Mouse (Mus musculus) left cerebral cortex, adult 8-10 months (tissue): ENCODE data around the gene Chst11. TPM values are rescaled to one million over a fixed set of nuclear protein-coding genes. Genes with fewer than 3 reads are reported as not detected.

Experiments used
- DNase-seq, 2 experiments: peaks; one replicate each; pipeline ENCODE4 v3.0.0; 2022; ENCODE audit warnings: low spot score in 2 of 2
- total RNA-seq, 4 experiments: library from RNA; stranded (reverse); gene quantifications; 2 replicates each; pipeline ENCODE4 v1.2.4; 2022

Gene Chst11
- total RNA-seq, 4 experiments from 2014 or later = 33.0 to 38.0 (median 33.5) TPM

DNA sequence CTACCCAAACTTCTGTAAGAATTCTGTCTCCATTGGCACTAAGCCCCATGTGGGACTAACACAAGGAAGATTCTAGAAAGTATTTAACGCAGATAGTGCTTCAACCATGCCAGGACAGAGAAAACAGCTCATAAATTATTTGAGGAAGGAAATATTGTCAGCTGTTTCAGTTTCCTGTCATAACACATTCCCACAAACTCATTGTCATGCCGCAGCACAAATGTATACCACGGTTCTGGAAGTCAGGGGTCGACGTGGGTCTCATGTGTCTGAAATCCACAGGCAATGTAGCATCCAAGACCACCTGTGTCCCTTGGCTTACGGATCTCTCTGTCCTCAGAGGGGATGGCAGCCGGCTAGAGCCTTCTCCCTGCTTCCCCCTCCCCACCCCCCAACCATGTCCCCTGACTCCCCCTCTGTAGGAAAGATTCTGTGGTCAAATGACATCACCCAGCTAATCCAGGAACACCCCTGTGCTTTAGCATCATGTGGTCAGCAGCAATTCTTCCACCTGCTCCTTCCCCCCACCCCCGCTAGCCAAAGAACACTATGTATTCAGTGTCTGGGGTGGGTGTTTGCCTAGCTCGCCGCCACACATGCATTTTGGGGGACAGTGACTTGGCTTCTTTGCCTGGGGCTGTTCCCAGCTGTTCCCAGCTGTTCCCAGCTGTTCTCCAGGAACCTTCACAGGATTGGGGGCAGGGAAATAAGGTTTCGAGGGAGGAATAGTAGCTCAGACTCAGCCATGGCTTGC lies 183.2 kb downstream of the Chst11 start:
- DNase-seq = no peak

DNA sequence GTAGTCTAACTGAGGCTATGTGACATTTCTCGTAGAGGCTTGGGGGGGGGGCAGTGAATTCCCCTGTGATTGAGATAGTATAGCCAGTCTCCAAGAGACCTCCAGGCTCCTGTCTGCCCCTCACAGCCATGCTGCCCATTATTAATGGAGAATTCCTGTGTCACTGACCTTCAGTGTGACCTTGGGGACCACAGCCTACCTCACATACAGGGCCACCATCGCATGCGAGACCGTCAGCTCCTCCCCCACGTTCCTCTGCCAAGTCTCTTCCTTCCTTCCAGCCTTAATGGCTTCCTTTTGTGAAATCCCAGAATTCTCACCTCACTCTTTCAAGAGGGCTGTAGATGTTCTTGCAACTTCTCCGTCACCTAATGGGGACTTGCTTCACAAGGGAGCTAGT lies 184.3 kb downstream of the Chst11 start:
- DNase-seq = no peak

DNA sequence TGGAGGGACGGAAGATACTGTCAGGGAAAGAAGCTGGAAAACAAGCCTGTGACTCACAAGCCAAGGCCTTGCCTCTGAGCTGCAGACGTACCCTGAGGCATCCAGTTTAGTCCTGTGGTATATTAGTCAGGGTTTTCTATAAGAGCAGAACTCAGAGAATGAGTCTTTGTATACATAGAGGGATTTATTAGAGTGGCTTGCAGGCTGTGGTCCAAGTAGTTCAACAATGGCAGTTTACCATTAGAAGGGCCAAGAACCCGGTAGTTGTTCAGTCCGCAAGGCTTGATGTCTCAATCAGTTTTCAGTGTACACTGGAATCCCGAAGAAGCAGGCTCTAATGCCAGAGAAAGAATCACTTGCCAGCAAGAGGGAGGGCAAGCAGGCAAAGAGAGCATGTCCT lies 192.9 kb downstream of the Chst11 start:
- DNase-seq = no peak

DNA sequence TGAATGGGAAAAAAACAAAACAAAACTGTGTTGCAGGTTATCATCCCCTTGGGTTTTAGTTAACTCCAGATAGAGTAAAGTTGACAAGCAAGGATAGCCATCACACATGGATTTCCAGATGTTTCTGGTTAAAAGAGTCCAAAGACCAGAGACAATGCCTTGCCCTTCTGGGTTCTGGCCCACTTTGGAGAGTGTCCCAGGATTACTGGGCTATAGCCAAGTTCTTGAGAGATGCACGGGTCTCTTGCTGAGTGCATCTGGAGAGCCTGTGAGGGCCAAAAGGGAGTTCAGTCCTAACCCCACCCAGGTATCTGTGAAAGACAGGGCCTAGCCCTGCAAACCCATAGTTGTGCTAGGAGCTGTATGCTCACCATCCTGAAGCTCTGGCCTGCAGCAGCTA lies 193.4 kb downstream of the Chst11 start:
- no peak for DNase-seq

DNA sequence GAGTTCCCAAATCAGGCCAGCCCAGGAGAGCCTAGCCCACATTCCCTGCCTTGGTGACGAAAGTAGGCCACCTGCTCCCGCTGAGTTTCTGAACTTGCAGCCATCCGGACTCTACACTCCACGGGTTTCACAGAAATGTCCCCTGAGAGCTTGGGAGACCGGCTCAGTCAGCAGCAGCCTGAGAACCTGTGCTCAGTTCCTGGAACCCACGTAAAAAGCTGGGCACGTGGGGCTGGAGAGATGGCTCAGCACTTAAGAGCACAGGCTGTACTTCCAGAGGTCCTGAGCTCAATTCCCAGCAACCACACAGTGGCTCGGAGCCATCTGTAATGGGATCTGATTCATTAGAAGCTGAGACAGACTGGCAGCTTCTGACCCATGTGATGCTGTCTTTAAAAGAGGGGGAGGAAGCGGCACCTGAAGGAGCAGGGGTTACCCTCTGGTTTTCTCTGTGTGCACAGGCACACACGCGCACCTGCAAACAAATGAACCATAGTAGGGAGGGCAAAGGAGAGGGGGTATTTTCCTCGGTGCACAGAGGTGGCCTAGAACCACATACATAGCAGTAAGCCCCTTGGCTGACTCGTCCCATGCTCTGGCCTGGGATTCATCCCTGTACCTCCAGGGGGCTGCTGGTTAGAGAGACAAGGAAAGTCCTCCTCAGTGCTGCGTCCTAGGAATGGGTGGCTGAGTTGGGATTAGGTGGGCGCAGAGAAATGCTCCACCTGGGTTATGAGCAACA lies 196.7 kb downstream of the Chst11 start:
- DNase-seq = no peak

DNA sequence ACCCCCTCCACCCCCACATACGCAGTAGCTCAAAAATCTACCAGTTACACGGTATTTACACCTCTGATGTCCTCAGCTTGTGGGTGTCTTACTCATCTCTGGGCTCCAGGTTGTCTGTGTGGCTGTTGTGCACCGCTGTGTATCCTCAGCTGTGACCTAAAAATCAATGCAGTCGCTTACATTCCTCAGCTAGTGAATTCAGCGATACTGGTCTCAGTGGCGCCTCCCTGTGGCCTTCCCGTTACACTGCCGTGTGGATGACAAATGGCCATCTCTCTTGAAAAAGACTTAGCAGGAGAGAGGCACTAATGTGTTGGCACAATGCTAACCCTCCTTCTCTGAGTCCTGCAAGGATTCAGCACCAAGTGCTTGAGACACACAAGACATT lies 197.3 kb downstream of the Chst11 start:
- peak; percentile 56 to 59 for DNase-seq

DNA sequence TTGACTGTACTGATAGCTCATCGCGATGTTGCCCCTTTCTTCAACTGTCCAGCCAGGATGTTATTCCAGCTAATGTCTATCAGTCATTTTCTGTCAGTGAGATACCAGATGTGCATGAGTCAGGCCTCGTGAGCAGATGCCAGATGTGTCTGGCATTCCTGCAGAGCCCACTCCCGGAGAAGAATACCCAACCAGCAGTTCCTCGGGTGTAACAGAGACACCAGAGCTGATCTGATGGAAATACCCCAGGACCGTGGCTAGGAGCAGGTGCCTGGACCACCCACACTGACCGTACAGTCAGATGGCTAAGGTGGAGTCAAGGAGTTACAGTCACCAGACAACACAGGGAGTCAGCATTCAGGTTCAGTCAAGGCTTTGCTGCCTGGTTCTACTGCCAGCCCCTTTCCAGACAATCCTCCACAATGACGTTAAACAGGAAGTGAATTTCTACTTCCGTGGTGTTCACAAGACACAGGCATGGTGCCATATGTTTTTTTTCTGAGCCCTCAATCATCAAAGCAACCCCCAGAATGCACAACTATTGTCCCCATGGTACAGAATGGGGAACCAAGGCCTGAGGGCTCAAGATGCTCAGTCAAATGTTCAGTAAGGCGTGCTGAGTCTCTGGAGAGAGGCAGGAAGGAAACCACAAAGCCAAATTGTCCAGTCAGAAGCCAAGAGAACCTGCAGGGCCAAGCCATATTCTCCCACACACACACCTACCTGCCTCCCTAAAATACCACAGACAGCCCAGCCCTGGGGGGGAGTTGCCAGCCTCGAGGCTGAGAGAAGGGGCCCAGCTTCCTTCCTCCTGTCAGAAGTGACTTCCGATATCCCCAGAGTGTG lies 198.6 kb downstream of the Chst11 start:
- no peak for DNase-seq

DNA sequence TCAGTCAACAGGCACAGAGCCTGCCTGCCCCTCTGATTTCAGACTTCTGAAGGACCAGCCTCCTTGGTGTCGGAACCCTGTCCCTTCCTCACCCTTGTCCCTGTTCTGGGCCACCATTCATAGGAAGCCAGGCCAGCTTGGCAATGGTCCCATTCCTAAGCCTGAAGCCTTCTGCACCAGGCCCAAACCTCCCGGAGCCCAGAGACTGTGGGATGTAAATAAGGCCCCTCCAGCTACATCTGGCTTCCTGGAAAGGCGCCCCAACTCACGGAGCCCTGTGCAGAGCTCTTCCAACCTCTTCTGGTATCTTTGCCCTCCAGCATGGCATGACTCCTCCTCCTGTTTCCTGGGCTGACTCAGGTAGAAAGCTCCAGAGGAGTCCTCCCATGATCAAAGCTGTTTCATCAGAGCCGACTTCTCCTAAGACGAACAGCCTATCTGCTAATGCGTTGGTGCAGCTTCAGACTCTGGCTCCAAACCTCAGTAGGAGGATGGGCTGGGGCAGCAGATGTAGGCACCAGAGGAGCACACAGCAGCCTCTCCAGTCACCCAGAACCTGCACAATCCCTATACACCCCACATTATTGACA lies 199.3 kb downstream of the Chst11 start:
- no peak for DNase-seq

DNA sequence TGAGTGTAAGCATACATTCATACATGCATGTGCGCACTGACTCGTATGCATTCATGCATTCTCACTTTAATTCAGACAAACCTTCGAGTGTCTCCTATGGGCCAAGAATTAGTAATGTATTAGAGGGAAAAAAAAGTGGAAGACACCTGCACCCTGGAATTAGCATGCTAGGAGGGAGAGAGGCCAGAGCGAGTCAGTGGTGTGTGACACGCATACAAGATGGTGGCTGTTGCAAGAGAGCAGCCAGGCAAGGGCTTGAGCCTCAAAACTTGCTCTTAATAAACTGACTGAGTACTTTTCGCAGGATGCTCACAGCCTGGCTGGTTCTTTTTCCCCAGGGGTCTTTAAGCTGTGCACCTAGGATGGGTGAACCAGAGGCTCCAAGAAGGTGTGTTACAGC lies 199.8 kb downstream of the Chst11 start:
- no peak for DNase-seq

DNA sequence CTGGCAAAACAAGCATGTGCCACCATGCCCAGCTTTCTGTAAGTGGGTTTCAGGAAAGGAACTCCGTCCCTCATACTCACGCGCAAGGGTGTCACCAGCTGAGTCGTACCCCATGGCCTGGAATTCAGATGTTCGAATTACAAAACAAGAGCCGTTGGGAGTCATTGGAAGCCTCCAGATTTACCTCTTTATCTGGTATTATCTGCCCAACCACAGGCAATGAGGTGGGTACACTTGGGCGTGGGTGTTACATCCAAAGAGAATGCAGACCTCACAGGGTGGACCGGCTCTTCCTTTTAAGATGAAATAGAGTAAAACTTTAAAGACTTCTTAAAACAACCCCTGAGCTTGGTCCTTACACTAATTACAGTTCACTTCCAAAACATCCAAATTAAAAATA lies 200.9 kb downstream of the Chst11 start:
- no peak for DNase-seq

DNA sequence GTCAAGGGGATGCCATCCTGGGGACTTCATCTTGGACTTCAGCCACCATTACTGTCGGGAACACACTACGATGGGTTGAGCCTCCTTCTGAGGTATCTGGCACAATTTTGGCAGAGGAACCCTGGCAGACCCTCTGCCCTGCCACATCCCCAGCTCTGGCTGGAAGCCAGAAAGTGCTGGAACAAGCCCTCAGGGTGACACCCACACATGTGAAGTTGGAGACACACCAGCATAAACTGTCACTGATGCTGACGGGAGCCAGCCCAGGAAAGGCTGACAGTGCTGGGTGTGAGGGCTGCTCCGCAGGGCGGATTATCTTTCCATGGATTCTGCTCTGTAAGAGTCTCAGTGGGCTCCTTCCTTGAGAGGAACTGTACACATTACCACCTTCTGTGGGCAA lies 201.7 kb downstream of the Chst11 start:
- no peak for DNase-seq

DNA sequence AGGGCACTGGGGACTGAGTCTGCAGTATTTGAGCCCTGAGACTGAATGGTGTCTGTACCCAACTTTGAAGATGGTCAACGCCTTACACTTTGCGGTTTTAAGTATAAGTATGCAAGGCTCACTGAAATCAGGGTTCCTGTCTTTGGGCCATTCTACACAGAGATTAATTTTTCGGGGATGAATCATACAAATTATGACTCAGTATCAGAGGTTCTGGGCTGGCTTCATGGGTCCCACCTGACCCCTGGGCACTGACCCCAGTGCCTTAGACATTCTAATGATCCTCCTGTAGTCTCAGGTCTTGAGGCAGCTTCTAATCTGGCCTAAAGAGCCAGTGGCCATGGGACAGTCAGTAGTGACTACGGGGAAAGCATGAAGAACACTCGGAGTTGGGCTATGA lies 203.8 kb downstream of the Chst11 start:
- DNase-seq = no peak

DNA sequence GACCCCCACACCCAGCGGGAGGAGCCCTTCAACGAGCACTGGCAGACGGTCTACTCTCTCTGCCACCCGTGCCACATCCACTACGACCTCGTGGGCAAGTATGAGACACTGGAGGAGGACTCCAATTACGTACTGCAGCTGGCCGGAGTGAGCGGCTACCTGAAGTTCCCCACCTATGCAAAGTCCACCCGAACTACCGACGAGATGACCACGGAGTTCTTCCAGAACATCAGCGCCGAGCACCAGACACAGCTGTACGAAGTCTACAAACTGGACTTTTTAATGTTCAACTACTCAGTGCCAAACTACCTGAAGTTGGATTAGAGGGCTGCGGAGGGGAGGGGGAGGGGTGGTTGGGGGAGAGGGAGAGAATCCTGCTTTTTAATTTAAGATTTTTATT lies 206.2 kb downstream of the Chst11 start:
- DNase-seq = no peak

DNA sequence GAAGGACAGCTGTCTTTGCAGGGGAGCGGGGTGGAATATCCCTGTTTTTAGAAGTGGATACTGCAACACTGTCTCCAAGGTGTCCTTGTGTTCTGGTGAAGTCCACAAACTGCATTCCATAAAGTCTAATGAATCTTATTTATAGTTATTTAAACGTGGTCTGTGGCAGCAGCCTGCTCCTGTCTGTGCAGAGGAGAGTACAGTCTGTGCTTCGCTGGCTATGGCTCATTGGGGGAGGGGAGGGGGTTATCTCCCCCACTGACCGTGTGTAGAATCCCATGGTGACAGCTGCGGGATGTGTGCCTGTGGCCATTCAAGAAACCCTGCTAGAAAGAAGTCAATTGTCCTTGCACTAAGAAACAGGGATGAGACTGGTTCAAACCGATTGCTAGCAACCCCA lies 206.7 kb downstream of the Chst11 start:
- DNase-seq = no peak

DNA sequence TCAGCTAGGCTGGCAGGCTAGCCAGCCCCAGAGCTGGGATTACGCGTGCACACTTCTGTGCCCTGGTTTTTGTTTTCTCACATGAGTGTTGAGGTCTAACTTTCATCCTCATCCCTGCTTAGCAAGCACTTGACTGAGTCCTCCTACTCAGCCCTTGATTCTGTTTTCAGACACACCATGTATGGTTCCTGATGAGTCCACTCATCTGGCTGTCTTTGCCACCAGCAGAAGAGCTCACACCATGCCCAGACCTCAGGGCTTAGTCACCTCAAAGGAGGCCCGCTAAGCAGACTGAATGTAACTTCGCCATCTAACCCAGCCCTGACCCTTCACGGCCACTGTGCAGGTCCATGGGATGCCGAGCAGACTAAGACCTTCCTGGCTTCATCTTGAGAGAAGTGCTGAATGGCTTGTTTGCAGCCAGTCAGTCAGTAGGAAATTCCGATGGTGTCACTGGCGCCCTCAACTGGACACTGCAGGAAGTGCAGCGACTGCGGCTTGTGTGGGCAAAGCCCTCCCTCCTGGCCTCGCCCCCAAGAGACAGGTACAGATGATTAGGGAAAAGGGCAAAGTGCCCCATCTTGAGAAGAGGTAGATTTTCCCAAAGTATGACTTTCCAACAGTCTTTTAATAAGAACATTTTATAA lies 212.5 kb downstream of the Chst11 start:
- DNase-seq = peak; percentile 31 to 84

DNA sequence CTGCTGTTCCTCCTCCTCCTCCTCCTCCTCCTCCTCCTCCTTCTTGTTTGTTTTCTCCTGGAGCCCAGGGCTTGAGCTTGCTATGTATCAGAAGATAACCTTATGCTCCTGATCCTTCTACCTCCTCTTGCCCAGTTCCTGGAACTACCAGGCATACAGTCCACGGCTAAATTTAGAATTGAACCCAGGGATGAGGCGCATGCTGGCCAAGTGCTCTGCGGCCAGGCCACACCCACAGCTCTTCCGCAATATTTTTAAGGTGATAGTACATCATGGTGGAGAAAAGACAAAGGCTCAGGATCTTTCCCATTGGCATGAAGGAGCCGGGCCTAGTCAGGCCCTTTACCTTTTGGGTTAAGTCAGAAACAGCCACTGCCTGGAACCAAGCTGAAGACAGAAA lies 213.4 kb downstream of the Chst11 start:
- DNase-seq = no peak

DNA sequence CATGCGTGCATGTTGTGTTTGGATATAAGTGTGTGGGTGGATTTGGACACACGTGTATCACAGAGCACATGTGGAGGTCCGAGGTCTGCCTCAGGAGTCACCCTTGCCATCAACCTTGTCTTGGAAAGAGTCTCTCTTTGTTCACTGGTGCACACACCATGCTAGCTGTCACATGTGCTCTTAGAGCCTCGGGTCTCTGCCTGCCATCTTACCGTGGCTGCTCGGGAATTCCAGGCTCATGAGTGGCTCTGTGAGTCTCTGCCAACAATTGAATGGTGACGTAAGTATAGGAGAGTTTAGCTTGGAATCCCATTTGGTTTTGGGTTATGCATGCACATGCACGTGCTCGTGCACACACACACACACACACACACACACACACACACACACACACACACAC lies 214.0 kb downstream of the Chst11 start:
- DNase-seq = no peak

DNA sequence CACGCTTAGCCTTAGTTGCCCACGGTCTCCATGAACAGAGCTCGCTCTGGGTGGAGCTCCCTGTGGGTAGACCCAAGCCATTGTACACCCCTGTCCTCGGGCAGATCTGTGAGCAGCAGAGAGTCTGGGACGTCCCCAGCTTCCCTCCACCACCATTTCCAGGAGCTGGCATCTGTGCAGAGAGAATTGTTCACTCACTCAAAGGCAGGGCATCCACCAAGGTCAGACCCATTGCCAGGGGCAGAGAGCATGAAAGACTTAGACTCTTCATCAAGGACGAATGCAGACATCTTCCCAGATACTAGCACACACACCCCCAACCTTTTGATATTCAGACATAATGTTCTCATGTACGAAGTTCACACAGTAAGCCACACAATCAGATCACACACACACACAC lies 216.2 kb downstream of the Chst11 start:
- no peak for DNase-seq

DNA sequence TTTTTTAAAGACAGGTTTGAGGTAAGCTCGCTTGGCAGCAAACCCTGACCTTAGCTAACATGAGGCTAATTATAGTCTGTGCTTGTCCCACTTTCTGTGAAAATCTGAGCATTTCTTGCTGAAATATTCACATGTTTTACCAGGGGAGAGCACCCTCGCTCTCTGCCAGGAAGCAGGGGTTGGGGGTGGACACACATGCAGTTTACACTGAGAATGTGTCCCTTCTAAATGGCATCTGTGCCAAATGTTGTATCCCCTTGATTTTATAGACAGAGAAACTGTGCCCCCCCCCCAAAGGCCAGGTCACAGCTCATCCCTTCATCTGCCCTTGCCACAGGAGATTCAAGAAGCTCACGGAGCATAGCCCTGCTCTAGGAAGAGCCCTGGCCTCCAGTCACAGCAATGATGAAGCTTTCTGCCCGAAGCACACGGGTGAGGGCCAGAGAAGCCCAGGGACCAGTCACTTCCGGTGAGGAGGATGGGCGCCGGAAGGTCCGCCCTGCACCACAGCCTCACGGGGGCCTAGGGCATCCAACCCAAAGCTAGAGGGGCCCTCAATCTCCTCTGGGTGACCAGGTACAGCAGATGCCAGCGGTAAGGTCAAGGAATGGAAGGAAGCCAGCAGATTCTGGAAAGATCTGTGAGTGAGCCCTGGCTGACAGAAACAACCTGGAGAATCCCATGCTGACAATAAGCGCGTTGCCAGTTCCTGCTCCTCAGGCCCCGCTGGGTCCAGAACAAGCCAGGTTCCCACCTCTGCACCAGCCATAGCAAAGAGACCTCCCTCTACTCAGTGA lies 217.8 kb downstream of the Chst11 start:
- no peak for DNase-seq

DNA sequence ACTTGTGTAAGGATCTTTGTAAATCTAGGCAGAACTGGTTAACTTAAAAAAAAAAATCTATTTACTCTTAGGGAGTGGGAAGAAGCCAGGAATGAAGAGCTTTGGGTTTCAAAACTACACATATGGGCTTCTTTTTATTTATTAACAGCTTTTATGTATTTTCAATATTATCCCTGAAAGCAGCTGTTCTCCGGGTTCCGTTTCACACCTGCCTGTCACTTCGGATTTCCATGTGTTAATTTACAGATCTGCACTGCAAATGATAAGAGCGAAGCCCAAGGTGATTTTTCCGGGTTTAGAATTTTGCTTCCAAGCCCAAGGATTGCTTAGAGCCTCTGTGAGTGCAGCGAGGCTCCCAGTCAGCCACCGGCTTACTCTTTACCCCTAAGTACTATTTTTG lies 223.1 kb downstream of the Chst11 start:
- DNase-seq = no peak

DNA sequence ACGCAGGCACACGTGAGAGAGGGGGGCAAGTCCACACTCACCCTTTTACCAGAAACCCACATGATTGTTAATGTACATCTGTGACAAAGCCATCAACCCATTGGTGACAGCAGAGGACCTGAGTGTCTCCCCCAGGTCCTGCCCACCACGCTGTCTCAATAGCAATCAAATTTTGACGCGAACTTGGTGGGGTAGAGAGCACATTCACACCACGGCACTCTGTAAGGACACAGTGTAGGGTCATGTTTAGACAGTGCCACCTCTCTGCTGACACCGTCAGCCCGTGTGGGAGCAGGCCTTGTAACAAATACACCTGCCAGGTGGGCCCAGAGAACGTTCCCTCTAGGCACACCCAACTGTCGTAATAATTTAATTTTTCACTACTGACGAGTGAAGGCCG lies 224.1 kb downstream of the Chst11 start:
- no peak for DNase-seq
